Mouse (Mus musculus) erythroblast, embryonic 14.5 days (primary cell): ENCODE measurements around the gene Eif1ad.

Source experiments
- GATA1 ChIP-seq: IDR thresholded peaks from 2 replicates; pipeline ENCODE4 v1.6.1; 2012; ENCODE audit warnings: low read length, inconsistent platforms, mixed read lengths
- TAL1 ChIP-seq: IDR thresholded peaks from 3 replicates; pipeline ENCODE4 v1.6.1; 2012; ENCODE audit warnings: low read length, inconsistent platforms, mixed read lengths

DNA sequence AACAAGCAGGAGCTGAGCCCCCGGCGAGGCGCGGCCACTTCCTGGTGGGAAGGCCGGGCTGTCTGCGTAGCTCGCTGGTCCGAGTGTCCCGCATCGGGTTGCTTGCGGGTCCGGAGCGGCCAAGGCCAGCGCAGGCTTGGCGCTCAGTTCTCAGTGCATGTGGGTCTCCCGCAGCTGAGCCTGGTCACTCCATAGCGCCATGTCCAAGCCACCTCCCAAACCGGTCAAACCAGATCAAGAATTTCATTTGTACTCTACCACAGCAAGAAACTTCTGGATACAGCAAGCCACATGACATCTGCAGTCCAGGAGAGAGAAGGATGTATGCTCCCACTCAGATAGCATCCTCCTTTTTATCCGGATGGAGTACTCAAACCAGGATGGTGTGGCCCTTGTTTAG is 38.6 kb upstream of the Eif1ad start:
- no peak for TF ChIP-seq TAL1
- TF ChIP-seq GATA1, result no peak
